Mouse (Mus musculus): ENCODE measurements at regions not wholly inside any gene's neighbourhood (a gene's known extent, or its start where the extent isn't known, plus 50 kb on each side); places are given as distances from the start of the nearest gene placed in this dataset.

GRCm38 (mm10) chr17:16004871-16005575 lies 174.2 kb upstream of the Rgmb start:
- TF ChIP-seq CTCF (IDR thresholded peaks at IDR 0.05; ENCODE audit: low read depth) (no peak), EP300 (IDR thresholded peaks at IDR 0.05; ENCODE audit: low read depth) (no peak)
